Mouse (Mus musculus) retina, adult 2 months (tissue): ENCODE measurements around the gene Mta2.
A peak's percentile ranks its signal among the peaks of the same experiment; 100 is the strongest.

ENCODE experiments used
- DNase-seq: peaks from one replicate; pipeline ENCODE4 v3.0.0-alpha.2; 2012; ENCODE audit warnings: low read depth, low spot score

Gene Mta2

DNA sequence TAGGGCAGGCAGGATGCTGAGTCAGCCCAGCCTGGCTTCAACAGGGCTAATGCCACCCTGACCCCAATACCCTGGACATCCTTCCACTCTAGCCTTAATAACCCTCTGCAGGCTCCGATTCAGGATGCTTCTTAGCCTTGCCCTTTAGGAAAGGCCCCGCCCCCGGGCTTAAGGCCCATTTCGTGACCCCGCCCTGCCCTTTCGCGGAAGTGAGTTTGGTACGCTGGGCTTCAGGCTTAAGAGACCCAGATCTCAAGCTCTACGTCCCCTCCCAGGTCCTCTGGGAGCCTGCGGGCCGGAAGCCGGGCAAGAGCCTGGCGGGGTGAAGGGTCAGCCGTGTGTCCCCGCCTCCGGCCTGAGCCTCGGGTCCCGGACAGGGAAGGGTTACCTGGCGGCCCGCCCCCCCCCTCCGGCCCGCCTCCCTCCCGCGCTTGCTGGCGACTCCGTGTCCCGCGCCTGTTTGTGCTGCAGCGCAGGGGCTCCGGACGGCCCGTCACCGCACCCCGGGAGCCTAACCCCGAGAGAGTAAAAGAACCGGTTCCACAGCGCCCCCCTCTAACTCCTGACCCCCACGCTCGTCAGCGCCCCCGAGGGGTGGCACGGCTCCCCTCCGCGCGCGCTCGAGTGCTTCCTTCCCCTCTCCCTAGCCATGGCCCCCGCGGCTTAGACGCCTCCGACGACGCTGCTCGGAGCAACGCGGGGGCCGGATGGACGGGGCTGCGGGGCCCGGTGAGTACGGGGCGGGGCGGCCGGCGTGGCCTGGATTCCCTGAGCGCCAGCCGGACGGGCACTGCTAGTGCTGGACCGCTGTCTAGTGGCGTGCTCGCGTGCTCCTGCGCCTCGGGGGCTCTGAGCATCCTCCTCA, 12.2 kb upstream of the Mta2 start, which contains the start of the genes Rom1 and Eml3:
Gene Rom1 (minus strand): TSS at position 133 of the 865 bp plus-strand sequence.
Gene Eml3 (plus strand): TSS at position 329 of the 865 bp plus-strand sequence.
- peak; percentile 99 for DNase-seq

DNA sequence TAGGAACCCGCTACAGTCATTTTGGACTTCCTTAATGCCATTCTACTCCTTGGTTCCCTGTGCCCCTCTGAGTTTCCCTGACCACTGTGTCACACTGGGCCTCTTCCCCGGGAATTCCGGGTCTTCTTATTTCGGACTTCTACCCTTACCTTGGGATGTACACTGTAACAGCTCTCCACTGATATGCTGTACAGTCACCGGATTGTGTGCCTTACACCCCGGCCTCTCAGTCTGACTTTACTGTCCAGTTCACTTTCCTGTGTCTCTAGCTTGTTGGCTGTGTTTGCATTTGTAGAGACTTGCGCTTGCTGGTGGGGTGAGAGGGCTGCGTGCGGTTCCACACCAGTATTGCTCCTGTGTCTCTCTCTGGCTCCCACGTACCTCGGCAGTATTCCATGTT, 11.6 kb upstream of the Mta2 start:
- DNase-seq, result no peak

DNA sequence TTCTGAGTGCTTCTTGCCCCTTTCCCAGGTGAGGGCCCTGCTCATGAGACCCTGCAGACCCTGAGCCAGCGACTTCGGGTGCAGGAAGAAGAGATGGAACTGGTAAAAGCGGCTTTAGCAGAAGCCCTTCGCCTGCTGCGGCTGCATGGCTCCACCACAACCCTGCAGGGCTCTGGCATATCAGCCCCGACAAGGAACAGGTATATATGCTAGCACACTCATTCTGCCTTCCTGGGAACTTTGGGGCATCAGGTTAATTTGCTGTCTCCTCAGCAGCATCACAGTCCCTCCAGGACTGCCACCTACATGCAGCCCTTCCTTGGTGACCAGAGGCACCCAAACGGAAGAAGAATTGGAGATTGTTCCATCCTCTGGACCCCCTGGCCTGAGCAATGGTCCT, 10.9 kb upstream of the Mta2 start:
- no peak for DNase-seq

DNA sequence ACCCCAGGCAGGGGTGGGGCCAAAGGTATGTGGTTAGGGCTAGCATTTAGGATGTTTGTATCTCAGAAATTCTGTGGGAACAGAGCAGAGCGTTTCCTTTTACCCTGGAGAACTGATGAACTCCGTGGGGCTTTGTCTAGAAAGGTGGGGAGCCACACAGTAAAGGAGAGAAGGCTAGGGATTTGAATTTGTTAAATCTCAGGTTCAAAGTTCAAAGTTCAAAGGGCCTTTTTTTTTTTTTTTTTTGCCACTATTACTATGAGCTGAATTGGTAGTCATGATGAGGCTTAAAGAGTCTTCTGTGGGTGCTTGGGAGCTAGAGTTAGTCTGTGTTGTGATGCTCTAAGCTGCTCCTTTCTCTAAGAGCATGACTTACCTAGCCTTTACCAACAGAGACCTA, 4.9 kb upstream of the Mta2 start:
- no peak for DNase-seq

DNA sequence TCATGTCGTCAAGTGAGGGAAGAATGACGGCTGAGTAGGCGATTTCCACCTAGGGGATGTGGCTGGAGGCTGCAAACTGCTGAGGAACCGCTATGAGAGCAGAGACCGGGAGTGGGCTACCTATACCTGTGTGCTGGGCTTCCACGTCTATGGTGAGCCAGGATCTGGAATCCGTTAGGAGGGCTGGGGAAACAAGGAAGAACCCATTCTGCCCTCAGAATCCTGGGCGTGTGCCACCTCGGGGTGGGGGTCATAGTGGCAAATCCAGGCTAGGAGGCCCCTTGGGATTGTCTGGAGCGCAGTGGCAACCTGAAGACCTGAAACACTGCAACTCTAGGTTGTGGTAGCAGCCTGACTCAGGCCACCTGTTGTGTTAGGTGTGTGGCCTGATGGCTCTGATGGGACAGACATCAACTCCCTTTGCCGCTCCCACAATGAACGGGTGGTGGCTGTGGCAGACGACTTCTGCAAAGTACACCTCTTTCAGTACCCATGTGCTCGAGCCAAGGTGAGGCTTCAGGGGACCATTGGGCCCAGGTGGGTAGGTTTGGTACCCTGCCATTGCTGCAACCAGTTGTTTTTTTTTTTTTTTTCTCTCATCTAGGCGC, 1.0 kb upstream of the Mta2 start:
- DNase-seq, result no peak

DNA sequence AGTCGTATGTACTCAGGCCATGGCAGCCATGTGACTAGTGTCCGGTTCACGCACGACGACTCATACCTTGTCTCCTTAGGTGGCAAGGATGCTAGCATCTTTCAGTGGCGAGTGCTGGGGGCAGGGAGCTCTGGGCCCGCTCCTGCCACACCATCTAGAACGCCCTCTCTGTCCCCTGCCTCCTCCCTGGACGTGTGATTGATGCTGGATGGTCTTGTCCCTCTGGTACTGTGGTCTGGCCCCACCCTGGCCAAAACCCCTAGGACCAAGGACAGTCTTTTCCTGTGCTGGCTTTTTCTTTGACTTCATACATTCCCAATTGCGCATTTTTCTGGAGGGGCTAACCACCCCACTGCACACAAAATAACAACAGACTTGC, 550 bp upstream of the Mta2 start:
- DNase-seq, result no peak

DNA sequence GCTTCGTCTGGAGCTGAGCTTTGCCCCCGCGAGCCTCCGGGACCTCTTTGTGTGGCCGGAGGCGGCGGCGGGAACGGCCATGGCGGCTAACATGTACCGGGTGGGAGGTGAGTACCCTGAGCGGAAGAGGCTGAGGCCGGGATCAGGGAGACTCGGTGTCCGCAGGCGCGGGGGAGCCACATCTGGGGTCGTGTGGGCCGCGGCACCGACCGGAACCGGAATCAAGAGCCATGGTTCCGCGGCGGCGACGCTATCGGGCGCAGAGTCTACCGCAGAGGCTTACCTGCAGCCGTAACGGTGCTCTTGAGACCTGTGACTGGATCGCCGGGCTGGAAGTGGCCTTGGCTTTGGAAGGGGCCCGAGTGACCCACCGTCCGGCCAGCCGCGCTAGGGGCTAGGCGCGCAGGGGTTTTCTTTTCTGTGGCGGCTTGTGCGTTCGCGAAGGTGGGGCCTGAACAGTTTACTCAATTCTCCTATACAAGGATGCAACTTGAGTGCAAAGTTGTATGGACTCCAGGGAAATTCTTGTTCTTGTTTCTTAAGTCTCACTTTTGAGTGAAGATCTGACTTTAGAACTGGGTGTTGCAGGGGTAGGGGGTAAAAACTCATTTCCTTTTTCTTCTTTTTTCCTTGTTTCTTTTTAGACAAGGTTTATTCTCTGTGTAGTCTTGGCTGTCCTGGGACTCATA, 745 bp downstream of the Mta2 start:
- no peak for DNase-seq

DNA sequence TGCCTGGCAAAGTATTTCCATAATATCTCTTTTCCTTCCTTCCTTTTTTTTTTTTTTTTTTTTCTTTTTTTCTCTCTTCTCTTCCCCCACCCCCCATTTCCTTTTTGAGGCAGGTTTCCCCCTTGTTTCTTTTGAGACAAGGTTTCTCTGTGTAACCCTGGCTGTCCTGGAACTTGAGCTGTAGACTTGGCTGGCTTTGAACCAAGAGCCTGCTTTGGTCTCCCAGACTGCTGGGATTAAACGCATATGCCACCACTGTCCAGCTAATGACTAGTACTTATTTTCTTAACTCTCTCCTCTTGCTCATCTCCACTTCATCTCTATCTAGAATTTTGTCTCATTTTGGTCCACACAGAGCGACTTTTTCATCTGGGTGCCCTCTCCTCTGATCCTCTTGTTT, 1.4 kb downstream of the Mta2 start:
- no peak for DNase-seq

DNA sequence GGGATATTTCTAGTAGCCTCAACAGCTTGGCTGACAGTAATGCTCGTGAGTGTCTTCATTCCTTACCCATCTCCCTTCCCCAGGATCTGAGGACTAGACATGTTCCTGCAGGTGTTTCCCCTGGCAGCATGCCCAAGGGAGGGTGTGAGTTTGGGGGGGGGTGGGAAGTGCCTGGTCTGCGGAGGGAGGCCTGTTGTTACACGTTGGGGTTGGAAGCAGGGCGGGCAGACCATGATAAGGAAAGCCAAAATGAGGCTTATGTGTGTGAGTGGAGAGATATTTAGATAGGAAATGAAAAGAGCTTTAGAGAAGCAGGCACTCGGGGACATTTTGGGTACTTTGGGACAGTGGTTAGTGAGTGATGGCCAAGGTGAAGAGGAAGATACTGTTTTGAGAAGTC, 2.4 kb downstream of the Mta2 start:
- no peak for DNase-seq

DNA sequence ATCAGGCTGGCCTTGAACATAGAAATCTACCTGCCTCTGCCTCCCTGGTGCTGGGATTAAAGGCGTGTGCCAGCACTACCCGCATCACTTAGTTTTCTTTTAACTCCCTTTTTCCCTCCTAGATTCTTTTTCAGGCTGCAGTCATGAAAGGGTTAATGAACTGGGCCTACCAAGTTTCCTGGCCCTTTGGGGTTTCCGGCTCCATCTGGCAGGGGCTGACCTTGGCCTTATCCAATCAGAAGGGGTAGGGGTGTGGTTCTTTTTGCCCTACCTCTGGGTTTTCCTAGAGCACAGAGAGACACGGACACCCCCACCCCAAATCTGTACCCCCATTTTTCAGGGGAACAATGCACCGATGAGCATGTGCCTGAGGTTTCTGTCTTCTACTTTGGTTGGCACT, 3.1 kb downstream of the Mta2 start:
- DNase-seq, result no peak

DNA sequence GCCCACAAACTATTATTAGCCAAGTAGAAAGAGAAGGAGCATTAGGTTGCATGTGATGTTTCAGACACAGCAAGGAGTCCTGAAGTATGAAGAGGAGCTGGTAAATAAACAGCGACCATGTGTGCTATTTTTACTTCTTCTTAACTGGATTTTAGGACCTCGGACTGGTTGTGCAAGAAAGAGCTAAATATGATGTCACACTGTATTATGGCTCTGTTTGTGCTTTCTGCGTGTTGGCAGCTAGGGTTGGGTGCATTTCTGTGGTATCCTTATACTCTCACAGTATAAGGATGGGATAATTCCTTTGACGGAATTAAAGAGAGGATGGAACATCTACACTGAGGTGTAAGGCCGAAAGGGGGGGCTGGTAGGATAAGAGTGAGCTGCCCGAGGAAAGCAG, 3.6 kb downstream of the Mta2 start:
- no peak for DNase-seq

DNA sequence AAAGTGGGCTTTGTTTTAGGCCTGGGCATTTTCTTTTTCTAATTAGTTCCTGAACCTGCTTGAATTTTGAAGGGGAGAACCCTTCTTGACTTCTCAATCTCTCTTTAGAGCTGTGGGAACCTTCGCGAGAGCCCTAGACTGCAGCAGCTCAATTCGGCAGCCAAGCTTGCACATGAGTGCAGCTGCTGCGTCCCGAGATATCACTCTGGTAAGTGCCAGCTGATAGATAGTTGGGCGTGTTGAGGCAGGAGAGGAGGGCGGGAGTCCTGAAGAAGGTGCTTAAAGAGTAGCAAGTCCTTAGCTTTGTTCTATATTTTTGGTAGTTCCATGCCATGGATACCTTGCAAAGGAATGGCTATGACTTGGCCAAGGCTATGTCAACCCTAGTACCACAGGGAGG, 5.3 kb downstream of the Mta2 start:
- DNase-seq, result no peak

DNA sequence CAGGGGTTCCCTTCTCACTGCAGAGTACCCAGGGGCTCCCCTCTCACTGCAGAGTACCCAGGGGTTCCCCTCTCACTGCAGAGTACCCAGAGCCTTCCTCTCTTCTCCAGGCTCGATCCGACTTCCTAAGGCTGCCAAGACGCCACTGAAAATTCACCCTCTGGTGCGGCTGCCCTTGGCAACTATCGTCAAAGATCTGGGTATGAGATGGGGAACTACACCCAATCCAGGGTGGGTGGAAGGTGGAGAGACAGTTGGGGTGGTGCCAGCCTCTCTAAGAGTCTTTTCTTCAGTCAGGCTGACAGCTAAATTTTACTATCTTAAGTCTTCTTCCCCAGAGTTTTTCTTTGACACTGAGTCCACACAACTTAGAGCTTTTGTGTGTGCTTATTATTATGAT, 8.5 kb downstream of the Mta2 start:
- DNase-seq, result no peak

DNA sequence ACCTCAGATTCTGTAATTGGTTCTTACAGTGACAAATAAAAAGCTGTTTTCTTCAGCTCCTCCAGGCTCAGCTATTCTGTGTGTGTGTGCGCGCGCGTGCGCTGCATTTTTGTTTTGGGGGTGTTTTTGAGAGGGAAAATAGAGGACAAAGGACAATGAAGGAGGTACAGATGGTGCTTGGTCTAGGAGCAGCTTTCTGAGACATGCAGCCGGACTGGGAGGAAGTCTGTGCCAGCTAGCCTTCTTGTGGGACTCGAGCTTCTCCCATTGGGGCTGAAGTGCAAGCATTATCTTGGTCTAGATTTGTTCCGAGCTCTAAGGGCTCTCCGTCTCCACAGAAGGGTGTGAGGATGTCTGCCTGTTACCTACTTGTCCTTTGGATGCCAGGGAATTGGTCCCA, 10.6 kb downstream of the Mta2 start:
- no peak for DNase-seq

DNA sequence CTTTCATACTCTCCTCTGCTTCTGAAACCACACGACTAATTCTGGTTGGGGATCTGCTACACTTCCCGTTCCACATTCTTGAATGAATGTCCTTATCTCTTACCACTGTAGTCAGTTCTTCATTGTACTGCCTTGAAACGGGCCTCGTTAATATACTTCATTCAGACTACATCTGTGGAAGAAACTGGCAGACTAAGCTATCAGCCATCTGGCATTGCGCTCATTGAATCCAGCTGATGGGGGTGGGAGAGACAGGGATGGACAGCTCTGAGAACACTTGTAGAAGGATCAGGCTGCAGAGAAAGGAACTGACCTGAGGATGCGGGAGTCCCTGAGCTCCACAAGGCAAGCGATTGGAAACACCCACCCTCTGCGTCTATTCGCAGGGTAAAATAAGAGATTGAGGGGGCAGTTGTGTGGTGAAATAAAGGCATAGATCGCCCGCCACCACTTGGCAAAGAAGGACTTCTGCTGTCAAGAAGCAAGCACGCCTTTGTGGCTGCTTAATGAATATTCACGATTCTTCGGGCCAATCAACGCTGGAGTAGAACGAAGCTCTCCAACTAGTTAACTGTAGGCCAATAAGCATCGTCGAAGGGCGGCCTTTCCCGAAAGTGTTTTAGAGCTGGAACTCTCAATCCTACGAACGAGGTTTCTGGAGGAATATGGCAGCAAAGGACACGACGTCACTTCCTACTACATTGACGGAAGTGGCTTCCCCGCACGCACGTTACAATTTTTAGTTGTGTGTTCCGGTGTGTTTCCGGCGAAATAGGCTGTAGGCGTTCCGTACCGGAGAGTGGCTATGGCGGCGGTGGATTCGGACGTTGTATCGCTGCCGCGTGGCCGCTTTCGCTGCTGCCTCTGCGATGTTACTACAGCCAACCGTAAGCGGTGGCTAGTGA, 11.7 kb downstream of the Mta2 start, which contains the start of gene Tut1:
Gene Tut1 (plus strand): TSS at position 713 of the 905 bp plus-strand sequence.
- DNase-seq, result peak; percentile 87

DNA sequence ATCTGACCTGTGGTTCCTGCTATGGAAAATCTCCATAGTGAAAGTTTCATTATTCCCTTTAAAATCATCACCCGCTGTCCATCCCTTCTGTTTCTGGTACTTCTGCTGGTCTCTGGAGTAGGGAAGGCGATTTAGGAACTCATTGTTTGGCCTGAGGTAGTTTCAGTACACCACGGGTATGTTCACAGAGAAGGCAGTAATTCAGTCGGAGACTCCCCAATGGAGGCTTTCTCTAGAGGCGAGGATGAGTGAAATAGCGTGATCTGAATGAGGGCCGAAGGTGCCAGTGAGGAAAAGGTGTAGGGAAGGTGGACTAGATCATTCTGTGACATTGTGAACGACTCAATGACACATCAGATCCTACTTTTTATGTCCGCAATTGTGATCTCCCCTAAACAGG, 12.5 kb downstream of the Mta2 start:
- no peak for DNase-seq

DNA sequence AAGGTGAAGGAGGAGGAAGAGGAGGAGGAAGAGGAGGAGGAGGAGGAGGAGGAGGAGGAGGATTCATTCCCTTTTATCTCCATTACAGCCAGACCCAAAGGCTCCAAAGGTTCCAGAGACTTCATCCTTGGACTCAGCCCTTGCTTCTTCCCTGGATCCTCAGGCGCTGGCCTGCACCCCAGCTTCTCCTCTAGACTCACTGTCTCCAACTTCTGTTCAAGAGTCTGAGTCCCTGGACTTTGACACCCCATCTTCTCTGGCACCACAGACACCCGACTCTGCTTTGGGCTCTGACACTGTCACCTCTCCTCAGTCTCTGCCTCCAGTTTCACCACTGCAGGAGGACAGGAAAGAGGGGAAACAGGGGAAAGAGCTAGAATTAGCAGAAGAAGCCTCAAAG, 20.6 kb downstream of the Mta2 start:
- DNase-seq, result no peak

DNA sequence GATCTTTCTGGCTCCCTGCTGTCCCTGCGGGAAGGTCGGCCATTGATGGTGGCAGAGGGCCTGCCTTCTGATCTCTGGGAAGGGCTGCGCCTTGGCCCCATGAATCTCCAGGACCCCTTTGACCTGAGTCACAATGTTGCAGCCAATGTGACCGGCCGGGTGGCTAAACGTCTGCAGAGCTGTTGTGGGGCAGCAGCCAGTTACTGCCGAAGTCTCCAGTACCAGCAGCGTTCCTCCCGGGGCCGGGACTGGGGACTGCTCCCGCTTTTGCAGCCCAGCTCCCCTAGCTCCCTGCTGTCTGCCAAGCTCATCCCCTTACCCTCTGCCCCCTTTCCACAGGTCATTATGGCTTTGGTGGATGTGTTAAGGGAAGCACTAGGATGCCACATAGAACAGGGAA, 23.4 kb downstream of the Mta2 start:
- DNase-seq, result no peak

DNA sequence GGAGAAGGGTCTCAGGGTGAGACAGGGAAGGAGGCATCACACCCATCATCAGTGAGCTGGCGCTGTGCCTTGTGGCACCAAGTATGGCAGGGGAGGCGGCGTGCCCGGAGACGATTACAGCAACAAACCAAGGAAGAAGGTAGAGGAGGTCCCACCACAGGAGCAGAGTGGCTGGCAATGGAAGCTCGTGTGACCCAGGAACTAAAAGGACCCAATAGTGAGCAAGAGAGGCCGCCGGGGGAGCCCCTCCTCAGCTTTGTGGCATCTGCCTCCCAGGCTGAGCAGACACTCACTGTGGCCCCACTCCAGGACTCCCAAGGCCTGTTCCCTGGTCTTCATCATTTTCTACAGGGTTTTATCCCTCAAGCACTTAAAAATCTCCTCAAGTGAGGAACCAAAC, 24.1 kb downstream of the Mta2 start:
- DNase-seq, result no peak

DNA sequence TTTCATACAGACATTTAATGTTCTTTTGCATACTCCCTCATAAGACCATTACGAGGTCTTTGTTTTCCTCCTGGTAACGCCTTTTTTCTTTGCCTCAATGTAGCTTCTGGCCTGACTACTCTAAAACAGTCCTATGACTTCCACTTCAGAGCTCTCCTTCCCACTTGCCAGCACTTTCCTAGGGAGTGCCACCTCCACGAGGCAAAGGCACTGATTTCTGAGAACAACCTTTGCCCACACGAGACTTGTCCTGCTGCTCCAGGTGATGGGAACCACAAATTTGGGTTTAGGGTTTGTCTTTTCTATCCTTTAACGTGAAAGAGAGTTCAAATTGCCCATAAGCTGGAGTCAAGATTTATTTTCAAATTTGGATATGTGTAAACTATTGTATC, 24.5 kb downstream of the Mta2 start:
- DNase-seq, result no peak

DNA sequence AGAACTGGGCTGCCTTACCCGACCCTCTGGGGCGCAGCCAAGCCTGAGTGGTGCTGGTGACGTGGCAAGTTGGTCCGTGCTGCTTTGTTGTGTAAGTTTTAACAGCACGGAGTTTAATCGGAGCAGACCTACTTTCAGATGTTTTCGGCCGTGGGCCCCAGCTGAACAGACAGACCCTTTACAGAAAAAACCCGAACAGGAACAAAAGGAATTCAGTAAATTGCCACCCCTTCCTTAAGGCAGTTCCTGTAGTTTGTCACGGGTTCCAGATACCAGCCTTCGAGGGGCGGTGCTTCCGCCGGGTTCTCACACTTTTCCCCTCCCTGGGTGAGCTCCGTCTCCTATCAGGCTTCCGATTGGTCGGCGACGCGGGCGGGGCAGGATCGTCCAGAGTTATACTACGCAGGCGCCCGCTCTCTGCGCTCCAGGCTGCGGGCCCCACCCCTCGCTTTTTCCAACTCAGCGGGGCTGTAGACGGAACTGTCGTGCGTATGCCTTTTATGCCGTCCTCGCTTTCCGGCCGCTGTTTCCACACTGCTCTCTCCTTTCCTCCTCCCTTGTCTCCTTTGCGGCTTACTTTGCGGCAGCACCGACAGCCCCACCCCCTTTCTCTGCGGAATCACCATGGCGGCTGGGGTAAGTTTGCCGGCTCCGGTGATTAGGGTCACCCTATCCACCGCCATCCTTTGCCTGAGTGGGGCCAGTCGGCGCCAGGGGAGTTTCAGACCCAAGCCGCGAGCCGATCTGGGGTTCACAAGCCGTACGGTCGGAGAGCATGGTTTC, 25.1 kb downstream of the Mta2 start, which contains the start of gene Eef1g:
Gene Eef1g (plus strand): TSS at position 452 of the 783 bp plus-strand sequence.
- DNase-seq, result peak; percentile 95
